7 mouse cellular contexts compared by ENCODE assay signal in the genomic region with DNA sequence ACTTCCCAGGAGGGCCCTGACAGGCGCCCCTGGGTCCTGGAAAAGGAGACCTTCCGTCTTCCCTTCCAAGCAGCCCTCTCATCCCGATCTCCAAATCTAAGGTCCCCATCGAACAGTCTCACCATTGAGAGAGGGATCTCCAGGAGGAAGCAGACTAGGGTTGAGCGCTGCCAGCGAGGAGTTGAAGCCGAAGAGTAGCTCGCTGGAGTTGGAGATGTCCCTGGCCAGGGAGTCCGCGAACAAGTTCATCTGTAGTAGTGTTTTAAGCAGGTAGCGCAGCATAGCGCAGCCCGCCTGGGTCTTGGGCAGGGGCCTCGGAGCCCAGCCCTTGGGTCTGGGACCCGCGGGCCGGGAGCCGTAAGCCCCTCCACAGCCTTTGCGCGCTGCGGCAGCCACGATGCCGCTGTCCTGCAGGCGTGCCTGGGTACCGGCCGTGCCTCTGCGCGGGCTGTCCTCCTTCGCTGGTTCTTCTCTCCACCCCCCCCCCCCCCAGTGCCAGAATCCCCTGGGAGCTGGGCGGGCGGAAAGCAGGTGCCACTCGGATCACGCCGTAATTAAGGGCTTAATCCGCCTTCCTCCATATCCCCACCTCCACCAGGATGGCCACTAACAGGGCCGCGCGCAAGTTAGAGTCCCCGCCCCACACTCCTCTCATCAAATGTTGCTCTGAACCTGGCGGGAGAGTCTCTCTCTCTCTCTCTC. TPM values are rescaled to one million over a fixed set of nuclear protein-coding genes. Genes with fewer than 3 reads are reported as not detected.
A peak's percentile ranks its signal among the peaks of the same experiment; 100 is the strongest.
DNase-seq lines count a peak whose midpoint lies in the region; ATAC-seq lines count a peak whose summit lies in the region.

A gene (minus strand): TSS at position 527 of the 702 bp plus-strand sequence.

- no peak for ATAC-seq in liver, embryonic 11.5 days (replicated peaks; ENCODE audit: low FRiP score)
- no peak for ATAC-seq in embryonic facial prominence, embryonic 15.5 days (ENCODE audit: insufficient number of reproducible peaks, low FRiP score, low TSS enrichment, low read depth)
- ATAC-seq in intestine, embryonic 15.5 days: 0 out of 2 replicates have a peak, but pooled peaks have one; percentile 3
- no peak for ATAC-seq in neural tube, embryonic 13.5 days (ENCODE audit: low read depth)

- no peaks in the 10 kb centered on the region for H3K36me3 ChIP-seq in liver, embryonic 11.5 days (ENCODE audit: control insufficient read depth, insufficient read depth, low read length)
- no peaks in the 10 kb centered on the region for H3K36me3 ChIP-seq in embryonic facial prominence, embryonic 15.5 days
- H3K36me3 ChIP-seq in intestine, embryonic 15.5 days: no peaks in the 10 kb centered on the region
- H3K36me3 ChIP-seq in neural tube, embryonic 13.5 days: no peaks in the 10 kb centered on the region

- H3K27me3 ChIP-seq in liver, embryonic 11.5 days (replicated peaks; ENCODE audit: control insufficient read depth, insufficient read depth, low read length): peaks cover 76% of the 10 kb centered on the region
- H3K27me3 ChIP-seq in embryonic facial prominence, embryonic 15.5 days: peaks cover 77% of the 10 kb centered on the region
- peaks cover 73% of the 10 kb centered on the region for H3K27me3 ChIP-seq in intestine, embryonic 15.5 days (replicated peaks)
- peaks cover 84% of the 10 kb centered on the region for H3K27me3 ChIP-seq in neural tube, embryonic 13.5 days

- no peak within 1 kb of the TSS for H3K9ac ChIP-seq in liver, embryonic 11.5 days (ENCODE audit: low read depth, low read length)
- no peak within 1 kb of the TSS for H3K9ac ChIP-seq in embryonic facial prominence, embryonic 15.5 days
- H3K9ac ChIP-seq in intestine, embryonic 15.5 days: no peak within 1 kb of the TSS
- H3K9ac ChIP-seq in neural tube, embryonic 13.5 days: peak within 1 kb of the TSS; percentile 62

- H3K4me2 ChIP-seq in liver, embryonic 11.5 days: peak within 1 kb of the TSS; percentile 54
- H3K4me2 ChIP-seq in embryonic facial prominence, embryonic 15.5 days (replicated peaks): peak within 1 kb of the TSS; percentile 50
- H3K4me2 ChIP-seq in intestine, embryonic 15.5 days (replicated peaks): peak within 1 kb of the TSS; percentile 58
- H3K4me2 ChIP-seq in neural tube, embryonic 13.5 days: peak within 1 kb of the TSS; percentile 70

- H3K4me3 ChIP-seq in liver, embryonic 11.5 days (ENCODE audit: low read depth, low read length): peak within 1 kb of the TSS; percentile 35
- peak within 1 kb of the TSS; percentile 29 for H3K4me3 ChIP-seq in embryonic facial prominence, embryonic 15.5 days (replicated peaks)
- H3K4me3 ChIP-seq in intestine, embryonic 15.5 days (replicated peaks): peak within 1 kb of the TSS; percentile 27
- peak within 1 kb of the TSS; percentile 41 for H3K4me3 ChIP-seq in neural tube, embryonic 13.5 days

- no peaks in the 10 kb centered on the region for H3K9me3 ChIP-seq in liver, embryonic 11.5 days (ENCODE audit: control insufficient read depth, low read length)
- no peaks in the 10 kb centered on the region for H3K9me3 ChIP-seq in embryonic facial prominence, embryonic 15.5 days (replicated peaks)
- no peaks in the 10 kb centered on the region for H3K9me3 ChIP-seq in intestine, embryonic 15.5 days
- no peaks in the 10 kb centered on the region for H3K9me3 ChIP-seq in neural tube, embryonic 13.5 days

- H3K27ac ChIP-seq in liver, embryonic 11.5 days (ENCODE audit: low read depth, low read length): no peak within 1 kb of the TSS
- no peak within 1 kb of the TSS for H3K27ac ChIP-seq in embryonic facial prominence, embryonic 15.5 days (replicated peaks)
- H3K27ac ChIP-seq in intestine, embryonic 15.5 days: no peak within 1 kb of the TSS
- peak within 1 kb of the TSS; percentile 49; the same call in 1 of the 2 replicates for H3K27ac ChIP-seq in neural tube, embryonic 13.5 days (replicated peaks)

- under 1% methylated on average over 40 of the region's 40 CpGs for WGBS in liver, embryonic 11.5 days
- WGBS in embryonic facial prominence, embryonic 15.5 days: under 1% methylated on average over 39 of the region's 40 CpGs
- WGBS in intestine, embryonic 15.5 days: 1% methylated on average over 40 of the region's 40 CpGs
- WGBS in neural tube, embryonic 13.5 days: under 1% methylated on average over 38 of the region's 40 CpGs

- no peaks in the 10 kb centered on the region for H3K4me1 ChIP-seq in liver, embryonic 11.5 days (replicated peaks; ENCODE audit: control insufficient read depth, insufficient read depth, low read length)
- H3K4me1 ChIP-seq in embryonic facial prominence, embryonic 15.5 days: peaks cover 18% of the 10 kb centered on the region
- H3K4me1 ChIP-seq in intestine, embryonic 15.5 days (replicated peaks): peaks cover 12% of the 10 kb centered on the region
- H3K4me1 ChIP-seq in neural tube, embryonic 13.5 days (replicated peaks): peaks cover 51% of the 10 kb centered on the region

- DNase-seq in liver, embryonic 11.5 days (ENCODE audit: low spot score): no peak
- DNase-seq in liver: no peak
- DNase-seq in right cerebral cortex, postnatal 10 days (ENCODE audit: low spot score in 2 of 2): no peak
- no peak for DNase-seq in spleen, postnatal 4 days (ENCODE audit: low spot score in 2 of 2)

RNA-seq across cellular contexts. Expression of the gene that starts here (rescaled TPM):
- polyA plus RNA-seq in liver, embryonic 11.5 days (2014; fragmentation: Nextera tagmentation; extraction: Ambion mirVana): 0.18 and 0.32 TPM in 2 replicates
- 0.09 and 0.19 TPM in 2 replicates for polyA plus RNA-seq in embryonic facial prominence, embryonic 15.5 days (2015; fragmentation: Nextera tagmentation; extraction: Ambion mirVana)
- polyA plus RNA-seq in intestine, embryonic 15.5 days (2015; fragmentation: Nextera tagmentation; extraction: Ambion mirVana): 0.04 TPM in 1 of 2 replicates, not detected in the other
- polyA plus RNA-seq in neural tube, embryonic 13.5 days (2015; fragmentation: Nextera tagmentation; extraction: Ambion mirVana): 63.2 and 65.0 TPM in 2 replicates

Comparison
In these comparisons a context has a peak if more than half of its experiments do, and no peak if none do; other contexts are left out.
1. RNA of the gene that starts here (polyA plus RNA-seq): 63.2 to 65.0 TPM in neural tube, embryonic 13.5 days; 0.18 to 0.32 TPM in liver, embryonic 11.5 days, 0.09 to 0.19 TPM in embryonic facial prominence, embryonic 15.5 days and 0.04 TPM in intestine, embryonic 15.5 days; every median in the first group is over 10 times any median in the second.
2. Peak in ATAC-seq, H3K4me3 ChIP-seq and H3K4me2 ChIP-seq in intestine, embryonic 15.5 days; RNA of the gene not detected or under 1 TPM.
3. Peak in every context shown above with its lines, with median percentiles within 50 percentile points of each other: H3K4me2 ChIP-seq and H3K4me3 ChIP-seq.